Mouse (Mus musculus): ENCODE results near the gene Ptbp2. TPM values are rescaled to one million over a fixed set of nuclear protein-coding genes. Genes with fewer than 3 reads are reported as not detected.

Gene Ptbp2
- 25.5 TPM for polyA plus RNA-seq (2017; shearing (Covaris generic))

DNA sequence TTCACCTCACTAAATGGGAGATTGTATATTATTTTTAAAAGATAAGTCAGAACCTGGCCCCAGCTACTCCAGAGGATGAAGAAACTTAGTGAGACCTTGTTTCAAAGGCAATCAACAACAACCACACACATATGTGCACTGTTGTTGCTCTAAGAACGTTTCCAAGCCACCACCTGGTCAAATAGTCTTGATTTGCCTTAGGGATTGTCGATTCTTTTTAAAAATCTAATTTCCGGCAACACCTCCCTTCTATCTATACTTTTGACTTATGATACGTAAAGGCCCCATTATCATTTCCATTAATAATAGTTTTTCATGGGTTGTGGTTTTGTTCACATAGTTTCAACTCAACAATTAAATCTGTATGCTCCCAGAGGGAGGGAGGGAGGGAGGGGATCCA lies at the start of gene Ptbp2:
Ptbp2 (minus strand) TSS at position 101 of the 400 bp plus-strand sequence.

Measured in effector memory CD4-positive, alpha-beta T cell, adult 7 months (primary cell).